Mouse (Mus musculus) liver, embryonic 11.5 days (tissue): ENCODE measurements at regions not wholly inside any gene's neighbourhood (a gene's known extent, or its start where the extent isn't known, plus 50 kb on each side); places are given as distances from the start of the nearest gene placed in this dataset.
A peak's percentile ranks its signal among the peaks of the same experiment; 100 is the strongest.
"Not testable (repeated sequence)": the region's sequence is repeated elsewhere in the genome, so short reads cannot be mapped to it uniquely, and the experiment has no call there.

Experiments
- ATAC-seq: fragments of 200-750 bp; cut with Nextera tagmentation; replicated peaks from 2 replicates; pipeline ENCODE4 v1.8.0; 2017; ENCODE audit warnings: moderate number of reproducible peaks, mild to moderate bottlenecking, moderate TSS enrichment, moderate library complexity; ENCODE audit not compliant: low FRiP score
- DNase-seq: peaks from one replicate; pipeline ENCODE4 v3.0.0-alpha.2; 2017; ENCODE audit warnings: low spot score
- H3K27ac ChIP-seq: fragments of 300-500 bp; sonication (generic); 2 replicates; pipeline ENCODE4 v1.5.1; 2014; ENCODE audit warnings: mild to moderate bottlenecking, low read depth, low read length, control low read depth
- H3K27me3 ChIP-seq: fragments of 300-500 bp; sonication (generic); replicated peaks from 2 replicates; pipeline ENCODE4 v1.6.1; 2014; ENCODE audit warnings: low read length, mixed read lengths; ENCODE audit not compliant: control insufficient read depth, insufficient read depth
- H3K36me3 ChIP-seq: fragments of 300-500 bp; sonication (generic); 2 replicates; pipeline ENCODE4 v1.6.1; 2014; ENCODE audit warnings: mild to moderate bottlenecking, low read length, moderate library complexity, mixed read lengths; ENCODE audit not compliant: control insufficient read depth, insufficient read depth
- H3K4me1 ChIP-seq: fragments of 300-500 bp; sonication (generic); replicated peaks from 2 replicates; pipeline ENCODE4 v1.6.1; 2014; ENCODE audit warnings: low read length, mixed read lengths; ENCODE audit not compliant: control insufficient read depth, insufficient read depth
- H3K4me2 ChIP-seq: fragments of 300-500 bp; sonication (generic); 2 replicates; pipeline ENCODE4 v1.6.1; 2014; ENCODE audit warnings: mild to moderate bottlenecking, control low read depth, moderate library complexity
- H3K4me3 ChIP-seq: fragments of 300-500 bp; sonication (generic); 2 replicates; pipeline ENCODE4 v1.5.1; 2014; ENCODE audit warnings: low read depth, low read length, control low read depth
- H3K9ac ChIP-seq: fragments of 300-500 bp; sonication (generic); 2 replicates; pipeline ENCODE4 v1.6.1; 2014; ENCODE audit warnings: low read depth, low read length, control low read depth
- H3K9me3 ChIP-seq: fragments of 300-500 bp; sonication (generic); 2 replicates; pipeline ENCODE4 v1.6.1; 2016; ENCODE audit warnings: low read length, inconsistent platforms, mixed read lengths; ENCODE audit not compliant: control insufficient read depth
- WGBS: fragments of 180-500 bp; shearing (Covaris S2); extraction: QIAGEN DNeasy Blood & Tissue Kit; methylation state at CpG from one replicate; pipeline ENCODE4 v1.1.7; 2014; 5-methylcytosine and 5-hydroxymethylcytosine counted together

DNA sequence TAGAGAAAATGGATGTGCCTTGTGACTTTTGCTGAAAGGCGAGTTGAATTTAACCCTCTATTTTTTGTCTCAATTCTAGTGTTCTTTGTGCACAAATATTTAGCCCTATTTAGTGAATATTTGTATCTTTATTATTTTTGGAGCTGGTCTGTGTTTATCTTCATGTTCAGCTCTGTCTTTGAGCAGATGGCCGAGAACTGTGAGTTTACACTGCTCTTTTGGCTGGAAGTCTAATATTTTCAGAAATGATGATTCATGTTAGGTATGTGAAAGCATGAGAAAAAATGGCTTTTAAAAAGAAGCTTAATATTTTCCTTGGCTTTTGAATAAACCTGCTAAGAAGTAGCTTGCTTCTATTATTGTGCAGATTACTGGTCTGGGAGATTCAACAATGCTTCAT is 505.4 kb downstream of the Sema5a start:
- no peaks in the 10 kb centered on the region for H3K4me1 ChIP-seq
- 74% methylated on average over 2 of the region's 2 CpGs for WGBS
- DNase-seq (no peak), ATAC-seq (no peak)
- no peak overlapping the region for H3K4me3 ChIP-seq
- no peak overlapping the region for H3K4me2 ChIP-seq
- no peaks in the 10 kb centered on the region for H3K27me3 ChIP-seq
- H3K9ac ChIP-seq = no peak overlapping the region
- H3K27ac ChIP-seq = no peak overlapping the region
- no peaks in the 10 kb centered on the region for H3K36me3 ChIP-seq
- no peaks in the 10 kb centered on the region for H3K9me3 ChIP-seq

DNA sequence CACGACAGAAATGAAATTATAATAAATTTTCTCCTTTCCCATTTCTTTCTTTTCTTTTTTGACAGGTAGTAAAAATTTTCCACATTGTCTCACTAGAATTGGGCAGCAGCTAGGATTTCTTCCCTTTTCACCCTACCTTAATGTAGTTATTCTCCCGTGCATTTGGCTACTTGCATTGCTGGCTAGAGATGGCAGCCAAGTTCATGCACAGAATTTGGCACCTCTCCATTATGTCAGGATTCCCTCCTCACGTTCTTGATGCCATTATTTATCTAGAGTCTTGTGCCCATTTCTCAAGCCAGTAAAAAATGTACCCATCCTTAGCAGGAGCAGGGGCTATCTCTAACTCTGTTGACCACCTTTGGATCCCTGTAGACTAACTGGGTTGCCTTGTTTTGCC is 507.4 kb downstream of the Sema5a start:
- Histone ChIP-seq H3K4me1 (no peaks in the 10 kb centered on the region), H3K27me3 (no peaks in the 10 kb centered on the region), H3K27ac (no peak overlapping the region), H3K4me2 (no peak overlapping the region), H3K9ac (no peak overlapping the region), H3K4me3 (no peak overlapping the region), H3K36me3 (no peaks in the 10 kb centered on the region), H3K9me3 (no peaks in the 10 kb centered on the region)
- WGBS = 62% methylated on average over 3 of the region's 3 CpGs
- no peak for ATAC-seq
- DNase-seq = no peak

DNA sequence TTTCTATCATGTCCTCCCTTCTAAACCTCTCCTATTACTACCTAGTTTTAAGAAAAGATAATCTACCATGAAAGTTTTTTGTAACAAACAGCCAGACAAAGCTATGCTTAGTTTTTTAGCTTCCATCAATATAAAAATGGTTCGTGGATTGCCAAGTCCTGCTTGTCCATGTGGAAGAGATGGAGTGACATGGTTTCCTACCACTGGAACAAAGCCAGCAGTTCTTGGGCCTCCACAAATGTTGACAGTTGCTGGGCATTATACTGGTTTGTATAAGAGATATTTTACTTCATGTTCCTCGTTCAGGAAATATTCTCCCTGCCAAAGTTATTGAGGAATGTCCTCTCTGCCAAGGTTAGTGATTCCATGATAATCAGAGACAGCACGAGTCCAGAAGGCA is 515.5 kb downstream of the Sema5a start:
- DNase-seq (no peak), ATAC-seq (no peak)
- H3K27ac ChIP-seq = no peak overlapping the region
- 66% methylated on average over 3 of the region's 3 CpGs for WGBS
- H3K9ac ChIP-seq = no peak overlapping the region
- no peak overlapping the region for H3K4me2 ChIP-seq
- H3K4me3 ChIP-seq = no peak overlapping the region
- H3K36me3 ChIP-seq = no peaks in the 10 kb centered on the region
- no peaks in the 10 kb centered on the region for H3K4me1 ChIP-seq
- H3K27me3 ChIP-seq = no peaks in the 10 kb centered on the region
- no peaks in the 10 kb centered on the region for H3K9me3 ChIP-seq

DNA sequence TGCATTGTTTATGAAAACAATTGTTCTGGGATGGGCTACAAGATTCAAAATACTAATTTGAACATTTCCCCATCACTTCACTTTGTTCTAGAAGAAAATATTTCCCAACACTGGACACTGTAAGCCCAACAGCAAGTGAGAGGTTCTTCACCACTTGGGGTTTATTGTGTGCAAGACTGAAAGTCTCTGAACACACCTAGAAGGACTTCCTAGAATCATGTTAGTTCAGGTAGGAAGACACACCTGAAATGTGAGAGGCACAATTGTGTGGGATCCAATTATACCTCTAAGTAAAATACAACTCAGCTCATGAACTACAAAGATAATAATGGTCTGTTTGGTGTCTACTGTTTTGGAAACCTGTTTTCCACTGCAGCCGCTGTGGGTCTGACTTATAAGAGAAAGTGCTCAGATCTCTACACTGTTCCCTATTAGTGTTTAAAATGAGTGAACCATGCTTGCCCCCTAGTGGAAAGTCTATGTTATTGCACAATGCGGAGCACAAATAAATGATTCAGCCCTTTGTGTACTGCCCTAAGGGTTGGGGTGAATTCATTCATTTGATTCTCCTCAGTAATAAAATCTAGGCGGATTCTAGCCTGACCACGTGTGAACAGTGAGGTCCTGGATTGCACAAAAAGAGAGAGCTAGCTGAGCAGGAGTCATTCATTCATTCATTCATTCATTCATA is 521.5 kb downstream of the Sema5a start:
- H3K4me2 ChIP-seq = no peak overlapping the region
- H3K9me3 ChIP-seq = no peaks in the 10 kb centered on the region
- no peaks in the 10 kb centered on the region for H3K36me3 ChIP-seq
- H3K27ac ChIP-seq = no peak overlapping the region
- DNase-seq (no peak), ATAC-seq (0 out of 2 replicates have a peak, but pooled peaks have one; percentile 23)
- H3K4me3 ChIP-seq = no peak overlapping the region
- 9% methylated on average over 4 of the region's 4 CpGs for WGBS
- no peak overlapping the region for H3K9ac ChIP-seq
- H3K27me3 ChIP-seq = no peaks in the 10 kb centered on the region
- no peaks in the 10 kb centered on the region for H3K4me1 ChIP-seq

DNA sequence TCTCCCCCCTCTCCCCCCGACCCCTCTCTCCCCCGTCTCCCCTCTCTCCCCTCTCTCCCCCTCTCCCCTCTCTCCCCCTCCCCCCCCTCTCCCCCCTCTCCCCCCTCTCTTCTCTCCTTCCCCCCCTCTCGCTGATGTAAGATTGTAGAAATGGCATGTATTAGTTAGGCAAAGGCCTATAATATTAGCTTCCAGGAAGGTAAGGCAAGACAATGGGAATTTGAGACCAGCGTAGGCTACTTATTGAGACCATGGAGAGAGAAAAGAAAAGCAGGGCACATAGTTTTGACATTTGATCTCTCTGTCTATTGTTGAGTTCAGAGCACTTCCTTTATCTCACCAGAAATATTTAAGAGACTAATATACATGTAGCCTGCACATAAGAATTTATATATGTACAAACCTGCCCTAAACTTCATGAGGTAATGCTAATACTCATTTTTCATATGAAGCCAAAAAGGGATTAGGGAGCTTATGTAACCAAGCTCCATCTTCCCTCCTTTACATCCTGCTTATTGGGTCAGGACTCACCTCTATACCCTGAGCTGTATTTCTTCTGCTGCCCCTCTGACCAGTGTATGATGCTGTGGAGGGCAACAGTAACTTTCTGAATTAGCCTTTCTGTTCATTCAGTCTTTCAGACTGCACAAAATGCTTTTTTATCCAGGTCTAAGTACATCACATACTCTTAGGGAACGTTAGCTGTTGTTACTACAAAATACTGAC is 522.3 kb downstream of the Sema5a start:
- no peaks in the 10 kb centered on the region for H3K36me3 ChIP-seq
- no peaks in the 10 kb centered on the region for H3K9me3 ChIP-seq
- no peak overlapping the region for H3K4me3 ChIP-seq
- H3K4me1 ChIP-seq = no peaks in the 10 kb centered on the region
- H3K4me2 ChIP-seq = no peak overlapping the region
- no peak overlapping the region for H3K27ac ChIP-seq
- DNase-seq = no peak
- 86% methylated on average over 2 of the region's 5 CpGs for WGBS
- no peak for ATAC-seq
- H3K9ac ChIP-seq = no peak overlapping the region
- H3K27me3 ChIP-seq = no peaks in the 10 kb centered on the region

DNA sequence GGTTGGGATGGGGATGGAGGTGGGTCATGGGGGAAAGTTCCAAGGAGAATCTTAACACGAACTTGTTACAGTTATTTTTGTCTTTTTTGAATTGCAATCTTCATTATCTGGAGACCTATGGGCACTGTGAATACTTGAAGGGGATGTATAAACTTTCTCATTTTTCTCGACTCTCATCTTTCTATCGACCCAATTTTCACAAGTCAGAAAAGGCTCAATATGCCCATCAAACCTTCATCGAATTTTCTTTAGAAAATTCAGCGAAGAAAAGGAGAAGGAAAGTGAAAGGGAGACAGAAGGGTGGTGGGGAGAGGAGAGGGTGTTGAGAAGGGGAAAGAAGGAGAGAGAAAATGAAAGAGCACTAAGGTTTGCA is 533.6 kb downstream of the Sema5a start:
- not testable (repeated sequence) for H3K4me2 ChIP-seq, ATAC-seq, H3K36me3 ChIP-seq, H3K4me1 ChIP-seq, DNase-seq, H3K27me3 ChIP-seq, H3K9ac ChIP-seq, H3K9me3 ChIP-seq, H3K27ac ChIP-seq, H3K4me3 ChIP-seq
- WGBS = 24% methylated on average over 5 of the region's 5 CpGs

DNA sequence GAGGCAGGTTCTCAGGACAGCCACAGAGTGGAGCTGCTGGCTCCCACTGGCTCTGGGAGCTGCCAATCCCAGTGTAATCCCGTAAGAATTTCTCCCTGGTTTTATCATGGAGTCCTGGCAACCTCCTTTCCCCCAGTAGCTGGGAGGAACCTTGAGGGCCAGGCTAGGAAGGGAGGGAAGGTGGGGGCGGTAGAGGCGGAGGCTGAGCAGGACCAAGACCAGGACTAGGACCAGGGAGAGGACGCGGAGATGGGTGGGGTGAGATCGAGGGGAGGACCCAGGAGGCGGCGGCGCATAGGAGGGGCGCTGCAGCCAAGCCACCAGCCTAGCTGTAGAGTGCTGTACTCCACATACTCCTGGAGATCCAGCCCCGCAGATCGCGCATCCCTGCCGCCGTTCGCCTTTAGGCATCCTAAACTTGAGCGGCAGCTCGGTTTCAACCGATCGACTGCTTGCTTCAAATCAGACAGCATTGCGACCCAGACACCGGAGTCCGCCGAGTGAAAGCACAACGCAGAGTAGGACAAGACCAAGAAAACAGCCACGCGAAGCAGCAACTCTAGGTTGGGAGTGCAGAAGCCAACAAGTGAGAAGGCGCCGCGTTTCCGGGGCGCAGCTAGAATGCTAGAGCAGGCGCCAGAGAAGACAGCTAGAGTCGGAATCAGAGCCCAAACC is 534.1 kb downstream of the Sema5a start:
- Histone ChIP-seq H3K4me2 (peak overlapping the region; percentile 67), H3K9ac (0 out of 2 replicates have a peak overlapping the region, but pooled peaks have one; percentile 25), H3K4me3 (peak overlapping the region; percentile 47)
- under 1% methylated on average over 32 of the region's 34 CpGs for WGBS
- not testable (repeated sequence) for H3K9me3 ChIP-seq, H3K27ac ChIP-seq, H3K27me3 ChIP-seq, H3K4me1 ChIP-seq, H3K36me3 ChIP-seq
- DNase-seq (peak; percentile 65), ATAC-seq (peak; percentile 78)

DNA sequence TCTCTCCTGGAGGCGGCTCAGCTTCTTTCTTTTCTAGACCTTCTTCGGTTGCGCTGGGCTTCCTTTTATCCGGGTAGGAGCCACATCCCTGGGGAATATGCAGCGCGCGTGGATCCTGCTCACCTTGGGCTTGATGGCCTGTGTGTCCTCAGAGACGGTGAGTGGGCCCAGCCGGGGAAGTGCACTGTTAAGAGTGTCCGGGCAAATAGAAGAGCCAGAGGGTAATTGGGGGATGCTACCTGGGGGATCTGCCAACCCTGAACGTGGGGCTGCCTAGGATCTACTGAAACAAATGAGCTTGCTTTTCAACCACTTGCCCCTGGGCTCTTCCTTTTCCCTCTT is 534.6 kb downstream of the Sema5a start:
- H3K27me3 ChIP-seq, H3K36me3 ChIP-seq, ATAC-seq, DNase-seq, H3K27ac ChIP-seq, H3K9ac ChIP-seq, H3K9me3 ChIP-seq, H3K4me1 ChIP-seq: not testable (repeated sequence)
- peak overlapping the region; percentile 67 for H3K4me2 ChIP-seq
- peak overlapping the region; percentile 47 for H3K4me3 ChIP-seq
- 13% methylated on average over 11 of the region's 11 CpGs for WGBS

DNA sequence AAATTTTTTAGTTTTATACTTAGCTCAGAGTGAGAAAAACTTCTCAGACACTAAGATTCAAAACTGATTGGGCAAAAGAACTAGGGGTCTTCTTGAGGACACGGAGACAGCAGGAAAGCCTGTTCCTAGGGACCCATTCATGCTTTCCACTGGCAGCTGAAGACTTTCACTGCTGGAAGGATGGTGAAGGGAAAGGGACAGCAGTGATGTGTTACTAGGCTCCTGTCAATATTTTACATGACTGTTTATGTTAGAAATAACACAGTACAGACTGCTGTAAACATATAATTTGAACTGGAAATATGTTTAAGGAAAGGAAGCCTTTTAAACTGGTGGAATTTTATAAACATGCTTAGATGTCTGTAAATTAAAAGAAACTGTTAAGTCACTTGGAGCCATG is 537.0 kb downstream of the Sema5a start:
- not testable (repeated sequence) for H3K27ac ChIP-seq, H3K36me3 ChIP-seq, H3K4me3 ChIP-seq, ATAC-seq, H3K4me1 ChIP-seq, H3K9ac ChIP-seq, H3K9me3 ChIP-seq, DNase-seq, H3K27me3 ChIP-seq, H3K4me2 ChIP-seq
- 65% methylated on average over 1 of the region's 1 CpGs for WGBS
